Mouse (Mus musculus) granulocyte monocyte progenitor cell, adult 5-6 weeks (primary cell): Measurements from ENCODE around the gene Runx1. TPM values are rescaled to one million over a fixed set of nuclear protein-coding genes. Genes with fewer than 3 reads are reported as not detected.

Experiments used
- ATAC-seq: replicated peaks from 2 replicates; pipeline ENCODE4 v1.8.0; 2016; ENCODE audit warnings: mild to moderate bottlenecking, moderate TSS enrichment, inconsistent platforms; ENCODE audit not compliant: poor library complexity, severe bottlenecking
- total RNA-seq, 2 experiments: library from RNA; stranded (forward) in 1 of 2; stranded (reverse) in 1 of 2; fragments of 200-712, 200-1000 nt in 1 of 2; fragments of >200 nt in 1 of 2; fragmentation: Nextera tagmentation in 1 of 2; gene quantifications; 2 replicates each; pipeline ENCODE4 v1.2.3; 2014 to 2017

Gene Runx1
- total RNA-seq, 2 experiments from 2014 or later = 66.4 to 137 TPM

DNA sequence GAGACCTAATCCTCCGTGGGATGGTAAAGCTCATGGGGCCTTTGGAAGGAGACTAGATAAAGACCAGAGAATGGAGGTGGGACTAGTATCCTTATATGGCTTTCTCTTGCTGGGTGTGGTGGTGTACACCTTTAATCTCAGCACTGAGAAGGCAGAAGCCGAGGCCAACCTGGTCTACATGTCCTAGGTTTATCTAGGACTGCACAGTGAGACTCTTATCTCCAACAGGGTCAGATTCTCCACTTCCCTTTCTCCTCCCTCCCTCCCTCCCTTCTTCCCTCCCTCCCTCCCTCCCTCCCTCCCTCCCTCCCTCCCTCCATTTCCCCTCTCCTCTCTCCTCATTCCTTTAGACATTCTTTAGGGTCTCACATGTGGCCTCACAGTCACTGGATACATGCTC lies 118.8 kb downstream of the Runx1 start:
- no peak for ATAC-seq

DNA sequence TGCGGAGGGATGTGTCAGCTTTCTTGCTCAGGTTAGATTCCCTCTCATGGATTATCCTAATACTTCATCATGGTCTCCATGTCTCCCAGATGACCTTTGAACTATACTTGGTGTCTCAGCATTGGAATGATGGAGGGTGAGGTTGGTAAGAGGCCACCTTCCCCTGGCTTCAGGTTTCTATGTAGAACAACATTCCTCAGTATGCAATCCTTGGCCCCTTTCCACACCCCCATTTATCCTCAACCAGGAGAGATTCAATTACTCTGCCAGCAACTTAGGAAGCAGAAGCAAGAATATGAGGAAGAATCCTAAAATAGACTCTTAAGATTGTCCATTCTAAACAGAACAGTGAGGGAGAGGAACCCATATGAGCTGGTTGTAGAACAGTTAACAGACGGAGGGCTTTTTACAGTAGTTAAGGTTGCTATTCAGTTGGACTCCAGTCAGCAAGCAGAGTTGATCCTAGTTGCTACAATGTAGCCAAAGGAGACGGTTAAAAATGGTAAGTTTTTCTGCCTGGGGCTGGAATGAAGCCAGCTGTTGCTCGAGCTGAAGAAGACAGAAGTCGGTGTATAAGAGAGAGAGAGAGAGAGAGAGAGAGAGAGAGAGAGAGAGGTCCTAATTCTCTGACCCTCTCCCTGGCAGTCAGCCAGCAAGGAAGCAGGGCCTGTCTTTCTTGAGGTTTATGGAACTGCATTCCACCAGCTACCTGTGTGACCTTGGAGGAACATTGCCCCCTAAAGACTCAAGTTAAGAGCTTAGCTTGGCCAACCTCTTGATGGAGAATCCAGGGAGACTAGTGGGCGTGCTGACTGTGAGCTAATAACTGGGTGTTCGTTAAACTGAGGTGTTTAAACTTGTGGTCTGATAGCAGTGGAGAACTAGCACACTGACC lies 120.1 kb downstream of the Runx1 start:
- ATAC-seq = no peak

- no peak for ATAC-seq
These were observed 122.1 kb downstream of the Runx1 start for GRCm38 (mm10) chr16:92703850-92704249.

DNA sequence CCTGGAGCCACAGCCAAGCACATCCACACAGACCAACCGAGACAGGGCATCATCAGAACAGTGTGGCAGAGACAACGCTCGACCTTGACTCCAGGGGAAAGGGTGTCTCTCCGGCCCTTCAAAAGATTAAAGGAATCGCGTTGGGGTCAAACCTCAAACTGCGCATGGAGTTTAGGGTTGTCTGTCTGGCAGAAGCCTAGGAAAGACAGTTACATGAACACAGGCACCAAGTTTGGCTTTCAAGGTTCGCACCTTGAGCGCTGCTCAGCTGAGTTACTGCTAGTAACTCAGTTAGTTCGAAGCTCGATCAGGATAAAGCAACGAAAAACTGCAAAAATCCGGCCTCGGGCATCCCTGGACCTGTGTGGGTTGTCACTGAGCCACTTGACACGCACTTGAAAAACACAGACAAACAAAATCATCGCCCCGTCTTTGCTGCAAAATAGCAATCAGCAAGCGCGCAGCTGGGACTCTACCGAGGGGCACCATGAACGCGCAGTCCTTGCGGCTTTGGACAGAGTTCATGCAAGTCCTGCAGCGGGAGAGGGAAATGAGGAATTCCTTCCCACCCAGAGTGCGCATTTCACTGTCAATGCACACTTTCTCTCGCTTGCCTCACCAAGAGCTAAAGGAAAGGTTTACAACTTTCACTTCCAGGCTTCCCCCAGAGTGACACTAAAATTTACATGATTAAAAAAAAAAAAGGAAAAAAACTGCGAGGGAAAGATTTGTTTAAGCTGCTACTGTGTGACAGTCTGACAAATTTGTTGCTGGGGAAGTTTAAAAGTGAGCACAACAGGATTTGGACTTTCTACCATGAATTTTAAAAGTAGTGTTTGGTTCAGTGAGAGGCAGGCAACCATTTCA lies 126.2 kb downstream of the Runx1 start:
- ATAC-seq = no peak

GRCm38 (mm10) chr16:92698612-92698998 lies 127.3 kb downstream of the Runx1 start:
- peak; percentile 56 for ATAC-seq

DNA sequence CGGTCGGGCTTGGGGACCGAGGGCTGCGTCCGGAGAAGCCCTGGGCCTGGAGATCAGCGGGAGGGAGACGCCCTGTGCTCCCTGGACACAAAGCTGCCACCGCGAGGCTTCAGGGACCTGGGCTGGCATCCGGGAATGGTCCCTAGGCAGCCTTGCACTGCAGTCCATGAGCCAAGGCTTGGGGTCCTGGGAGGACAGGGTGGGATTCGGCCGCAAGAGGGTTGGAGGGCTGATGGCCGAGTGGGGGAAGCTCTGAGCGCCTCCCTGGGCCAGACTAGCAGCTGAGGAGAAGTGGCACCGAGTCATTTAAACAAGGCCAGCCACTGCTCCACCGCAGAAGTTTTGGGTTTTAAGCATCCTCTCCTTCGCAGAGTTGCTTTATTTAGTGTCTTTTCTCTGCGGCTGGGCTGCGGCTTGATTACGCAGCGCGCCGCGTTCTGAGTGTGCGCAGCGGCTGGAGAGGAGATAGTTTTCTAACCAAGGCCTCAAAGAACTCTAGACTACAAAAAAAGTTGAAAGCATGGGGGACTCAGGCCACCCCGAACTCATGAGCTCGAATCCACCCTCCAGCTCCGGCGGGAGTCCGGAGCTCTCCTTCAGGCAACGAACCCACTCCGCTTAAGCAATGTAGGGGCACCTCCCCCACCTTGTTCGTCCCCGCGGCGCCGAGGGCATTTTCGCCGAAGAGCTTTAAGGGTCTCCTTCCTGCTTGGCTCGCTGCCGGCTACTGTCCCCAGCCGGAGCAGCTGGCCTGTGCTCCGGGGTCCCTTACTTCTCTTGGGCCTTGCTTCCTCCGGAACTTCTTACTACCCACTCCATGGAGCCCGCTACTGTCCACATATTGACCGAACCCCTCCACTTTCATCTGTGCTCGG lies 128.0 kb downstream of the Runx1 start:
- ATAC-seq = peak; percentile 13

DNA sequence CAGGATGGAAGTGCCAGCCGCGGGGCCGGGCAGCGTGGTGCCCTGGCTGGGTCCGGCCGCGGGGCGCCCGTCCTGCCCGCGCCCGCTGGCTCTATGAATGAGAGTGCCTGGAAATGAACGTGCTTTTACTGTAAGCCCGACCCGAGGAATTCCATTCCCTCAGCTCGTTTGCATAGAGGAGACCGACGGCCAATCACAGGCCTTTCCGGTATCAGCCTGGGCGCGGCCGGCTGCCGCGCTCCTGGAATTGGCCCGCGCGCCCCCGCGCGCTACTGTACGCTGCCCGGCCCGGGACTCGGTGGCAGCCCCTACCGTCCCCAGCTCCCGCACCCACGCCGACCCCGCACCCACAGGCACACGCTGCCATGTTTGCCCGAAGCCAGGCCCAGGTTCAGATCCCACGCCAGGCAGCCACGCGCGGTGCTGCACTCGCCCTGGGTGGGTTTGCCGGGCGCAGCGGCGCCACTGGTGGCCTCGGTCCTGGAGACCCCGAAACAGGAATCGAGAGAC lies 128.7 kb downstream of the Runx1 start:
- ATAC-seq = peak; percentile 50

- peak; percentile 31 for ATAC-seq
These were observed 129.4 kb downstream of the Runx1 start for GRCm38 (mm10) chr16:92696411-92697015.

DNA sequence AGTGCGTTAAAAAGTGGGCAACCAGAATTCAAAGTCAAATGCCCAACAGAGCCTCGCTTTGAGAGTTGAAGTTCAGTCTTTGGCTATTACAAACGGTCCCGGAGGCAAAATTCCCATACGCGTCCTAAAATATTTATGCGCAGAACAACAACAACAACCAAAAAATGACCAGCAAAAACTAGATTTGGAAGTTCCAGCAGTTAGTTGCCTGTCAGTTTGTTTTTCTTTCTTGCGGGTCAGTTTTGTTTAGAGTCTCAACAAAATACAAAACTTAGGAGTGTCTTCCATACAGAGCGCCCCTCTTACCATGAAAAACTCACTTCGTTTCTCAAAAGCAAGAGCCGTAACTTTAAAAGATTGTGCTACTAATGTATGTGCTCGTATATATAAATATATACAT lies 130.0 kb downstream of the Runx1 start:
- ATAC-seq = no peak

DNA sequence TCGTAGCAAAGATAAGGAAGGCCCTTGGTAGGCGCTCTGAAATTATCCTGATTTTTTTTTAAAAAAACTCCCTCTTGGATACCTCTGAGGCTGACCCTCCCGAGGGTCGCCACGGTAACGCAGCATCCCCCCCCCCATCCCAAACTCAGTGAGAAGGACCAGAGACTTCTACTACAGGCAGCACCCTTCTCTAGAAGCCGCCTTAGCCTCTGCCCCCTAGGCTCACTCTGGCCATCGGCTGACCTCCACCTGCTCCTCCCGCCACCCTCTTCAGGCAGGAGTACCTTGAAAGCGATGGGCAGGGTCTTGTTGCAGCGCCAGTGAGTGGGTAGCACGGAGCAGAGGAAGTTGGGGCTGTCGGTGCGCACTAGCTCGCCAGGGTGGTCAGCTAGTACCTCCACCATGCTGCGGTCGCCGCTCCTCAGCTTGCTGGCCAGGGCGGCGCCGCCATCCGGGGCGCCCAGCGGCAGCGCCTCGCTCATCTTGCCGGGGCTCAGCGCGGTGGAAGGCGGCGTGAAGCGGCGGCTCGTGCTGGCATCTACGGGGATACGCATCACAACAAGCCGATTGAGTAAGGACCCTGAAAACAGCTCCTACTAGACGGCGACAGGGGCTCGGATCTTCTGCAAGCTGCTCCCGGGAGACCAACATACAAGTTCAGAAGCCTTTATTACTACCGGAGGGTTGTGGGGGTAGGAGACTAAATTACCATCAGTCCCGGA lies 130.6 kb downstream of the Runx1 start:
- no peak for ATAC-seq

- ATAC-seq = no peak
These were observed 131.3 kb downstream of the Runx1 start for GRCm38 (mm10) chr16:92694496-92695106.

DNA sequence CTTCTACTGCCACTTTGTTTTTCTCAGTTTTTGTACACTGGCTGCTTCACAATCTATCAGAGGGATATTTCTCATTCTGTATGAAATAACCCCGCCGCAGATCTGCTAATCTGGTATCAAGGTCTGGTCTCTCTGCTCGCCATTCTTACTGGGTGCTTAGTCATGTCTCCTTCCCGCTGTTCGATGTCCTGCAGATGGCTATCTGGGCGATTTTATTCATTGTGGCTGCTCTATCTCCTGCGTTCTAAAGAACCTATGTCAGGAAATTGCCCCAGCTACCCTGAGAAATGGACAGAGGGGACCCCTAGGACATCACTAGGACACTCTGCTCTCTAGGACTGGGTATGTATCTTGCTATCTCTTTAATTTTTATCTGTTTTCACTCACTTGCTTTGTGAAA lies 135.2 kb downstream of the Runx1 start:
- no peak for ATAC-seq

GRCm38 (mm10) chr16:92688941-92689340 lies 137.0 kb downstream of the Runx1 start:
- ATAC-seq = no peak

DNA sequence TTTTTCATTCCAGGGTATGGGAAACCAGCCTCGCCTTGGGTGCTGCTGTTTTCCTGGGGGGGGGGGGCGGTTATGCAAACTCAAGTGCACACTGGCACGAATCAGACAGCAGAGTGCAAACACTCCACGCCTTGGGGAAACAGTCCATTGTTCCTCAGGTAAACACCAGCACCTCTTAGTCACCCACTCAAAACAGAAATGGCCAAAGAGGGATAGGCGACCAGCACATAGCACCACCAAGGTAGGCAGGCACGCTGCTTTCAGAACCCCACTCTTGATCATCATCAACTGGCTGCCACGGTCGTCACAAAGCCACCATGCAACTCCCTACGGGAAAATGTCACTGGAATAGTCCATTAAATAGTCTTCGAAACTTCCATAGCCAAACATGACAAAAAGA lies 139.0 kb downstream of the Runx1 start:
- ATAC-seq = no peak

- ATAC-seq = no peak
These were observed 140.1 kb downstream of the Runx1 start for GRCm38 (mm10) chr16:92685766-92686315.

GRCm38 (mm10) chr16:92684423-92685211 lies 141.3 kb downstream of the Runx1 start:
- ATAC-seq = no peak

- ATAC-seq = peak; percentile 26; the same call in 1 of the 2 replicates
These were observed 149.3 kb downstream of the Runx1 start for GRCm38 (mm10) chr16:92676630-92677029.

GRCm38 (mm10) chr16:92675677-92676076 lies 150.3 kb downstream of the Runx1 start:
- peak; percentile 83 for ATAC-seq
